Mouse (Mus musculus) cerebellum, adult 2 months (tissue): ENCODE measurements around the gene Strap.

Source experiments
- CTCF ChIP-seq: fragments of 200-500 bp; IDR thresholded peaks from 2 replicates; pipeline ENCODE4 v1.5.1; 2011; ENCODE audit warnings: low read depth, mild to moderate bottlenecking, control low read depth, low read length, moderate library complexity, borderline replicate concordance; ENCODE audit not compliant: insufficient read depth
- POLR2A ChIP-seq: fragments of 200-500 bp; IDR thresholded peaks from 2 replicates; pipeline ENCODE4 v1.6.1; 2011; ENCODE audit warnings: low read length, control low read depth, borderline replicate concordance; ENCODE audit not compliant: insufficient read depth

GRCm38 (mm10) chr6:137706209-137706608, 28.7 kb upstream of the Strap start:
- TF ChIP-seq POLR2A, result no peak
- no peak for TF ChIP-seq CTCF
